Mouse (Mus musculus): ENCODE measurements around the gene Lix1. TPM values are rescaled to one million over a fixed set of nuclear protein-coding genes. Genes with fewer than 3 reads are reported as not detected.
"Not testable (repeated sequence)": the region's sequence is repeated elsewhere in the genome, so short reads cannot be mapped to it uniquely, and the experiment has no call there.

Gene Lix1
- total RNA-seq, 4 experiments from 2014 or later: 64.0 to 78.4 (median 71.9) TPM

DNA sequence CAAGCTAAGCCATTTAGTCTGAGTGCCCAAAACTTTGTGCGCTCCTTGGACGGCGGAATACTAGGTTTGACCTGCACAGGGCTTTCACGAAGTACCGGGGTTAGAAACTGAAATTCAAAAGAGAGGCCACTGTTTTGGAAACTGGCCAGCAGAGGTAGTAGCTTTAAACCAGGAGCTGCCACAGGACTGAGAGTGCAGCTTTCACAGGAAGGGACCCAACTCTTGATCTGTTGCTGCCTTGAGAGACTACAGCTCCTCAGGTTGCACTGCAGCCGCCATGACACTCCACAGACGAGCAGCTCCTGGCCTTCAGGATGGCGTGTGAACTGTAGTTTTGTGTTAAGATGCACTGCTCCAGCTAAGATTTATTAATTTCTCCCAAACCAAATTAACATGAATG is 89.6 kb downstream of the Lix1 start:
- no peak for DNase-seq (ENCODE audit: low spot score in 2 of 2)

DNA sequence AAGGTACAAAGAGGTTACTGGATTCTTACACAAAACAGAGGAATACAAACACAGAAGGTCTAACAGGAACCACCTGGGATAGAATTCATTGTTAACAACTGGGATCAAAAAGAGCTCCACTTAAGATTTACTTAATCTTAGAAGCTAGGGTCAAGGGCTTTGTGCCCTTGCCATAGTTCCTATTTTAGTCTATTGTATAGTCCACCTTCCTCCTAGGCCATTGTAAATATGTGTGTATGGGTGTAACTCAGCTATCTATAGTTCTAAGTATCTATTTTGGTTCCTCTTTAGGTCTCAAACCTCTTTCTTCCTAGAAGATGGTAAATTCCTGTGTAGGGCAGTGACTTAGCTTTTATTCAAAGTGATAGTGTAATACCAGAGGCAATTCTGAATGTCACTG is 93.8 kb downstream of the Lix1 start:
- not testable (repeated sequence) for DNase-seq (ENCODE audit: low spot score in 2 of 2)

- no peak for DNase-seq (ENCODE audit: low spot score in 2 of 2)
These were observed 94.3 kb downstream of the Lix1 start for GRCm38 (mm10) chr17:17496730-17497129.

- no peak for DNase-seq (ENCODE audit: low spot score in 2 of 2)
These were observed 96.4 kb downstream of the Lix1 start for GRCm38 (mm10) chr17:17498848-17499247.

DNA sequence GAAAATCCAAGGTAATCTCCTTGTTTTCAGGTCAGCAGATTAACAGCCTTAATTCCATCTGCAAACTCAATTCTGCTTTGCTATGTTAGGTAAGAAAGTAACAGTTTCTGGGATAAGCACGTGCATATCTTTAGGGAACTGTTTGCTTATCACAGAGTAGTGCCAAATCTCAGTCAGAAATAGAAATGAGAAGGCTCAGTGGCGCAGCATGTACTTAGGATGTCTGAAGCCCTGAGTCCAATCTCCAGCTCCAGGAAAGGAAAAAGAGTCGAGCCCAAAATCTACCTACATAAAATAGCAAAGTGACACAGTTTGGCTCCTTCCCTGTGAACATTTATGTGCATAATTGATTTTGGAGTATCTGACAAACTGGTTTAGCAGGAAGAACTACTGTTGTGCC is 96.8 kb downstream of the Lix1 start:
- no peak for DNase-seq (ENCODE audit: low spot score in 2 of 2)

GRCm38 (mm10) chr17:17506677-17507076 is 104.2 kb downstream of the Lix1 start:
- DNase-seq (ENCODE audit: low spot score in 2 of 2): no peak

Other genes starting within 250 kb of the Lix1 start
- gene Riok2, start 28.4 kb upstream of the Lix1 start, total RNA-seq (2022): 10 to 100 TPM; 20.1 to 23.9 (median 21.9) TPM
- 100 to 1,000 TPM in 3 of 4 experiments, 10 to 100 TPM in 1; 95.9 to 107 (median 103) TPM for gene Lnpep, start 222.4 kb downstream of the Lix1 start, total RNA-seq (2022)